Mouse (Mus musculus) kidney, embryonic 15.5 days (tissue): Measurements from ENCODE around the gene Cyp4v3. TPM values are rescaled to one million over a fixed set of nuclear protein-coding genes. Genes with fewer than 3 reads are reported as not detected.
A peak's percentile ranks its signal among the peaks of the same experiment; 100 is the strongest.

Experiments
- ATAC-seq: fragments of 200-750 bp; cut with Nextera tagmentation; replicated peaks from 2 replicates; pipeline ENCODE4 v1.8.0; 2017; ENCODE audit warnings: moderate TSS enrichment; ENCODE audit not compliant: low FRiP score
- H3K27ac ChIP-seq: fragments of 300-500 bp; sonication (generic); 2 replicates; pipeline ENCODE4 v1.5.1; 2015; ENCODE audit warnings: mild to moderate bottlenecking, inconsistent platforms
- H3K27me3 ChIP-seq: fragments of 300-500 bp; sonication (generic); 2 replicates; pipeline ENCODE4 v1.6.1; 2015; ENCODE audit warnings: inconsistent platforms
- H3K36me3 ChIP-seq: fragments of 300-500 bp; sonication (generic); 2 replicates; pipeline ENCODE4 v1.6.1; 2015; ENCODE audit warnings: inconsistent platforms
- H3K4me1 ChIP-seq: fragments of 300-500 bp; sonication (generic); 2 replicates; pipeline ENCODE4 v1.6.1; 2015; ENCODE audit warnings: inconsistent platforms
- H3K4me2 ChIP-seq: fragments of 300-500 bp; sonication (generic); 2 replicates; pipeline ENCODE4 v1.6.1; 2015; ENCODE audit warnings: moderate library complexity, mild to moderate bottlenecking, inconsistent platforms
- H3K4me3 ChIP-seq: fragments of 300-500 bp; sonication (generic); replicated peaks from 2 replicates; pipeline ENCODE4 v1.5.1; 2015; ENCODE audit warnings: mild to moderate bottlenecking, inconsistent platforms
- H3K9ac ChIP-seq: fragments of 300-500 bp; sonication (generic); 2 replicates; pipeline ENCODE4 v1.6.1; 2015; ENCODE audit warnings: mild to moderate bottlenecking, inconsistent platforms
- H3K9me3 ChIP-seq: fragments of 300-500 bp; sonication (generic); replicated peaks from 2 replicates; pipeline ENCODE4 v1.6.1; 2016; ENCODE audit warnings: inconsistent platforms
- WGBS: fragments of 180-500 bp; shearing (Covaris S2); methylation state at CpG from one replicate; pipeline ENCODE4 v1.1.7; 2015; ENCODE audit warnings: mixed read lengths; 5-methylcytosine and 5-hydroxymethylcytosine counted together
- polyA plus RNA-seq: library from polyadenylated mRNA; unstranded; fragments of >200 nt; fragmentation: Nextera tagmentation; extraction: Ambion mirVana; gene quantifications from 2 replicates; pipeline ENCODE4 v1.2.1, GENCODE M21; 2015

Cyp4v3 gene
- polyA plus RNA-seq, 1 experiment from 2014 or later: 1.6 TPM

DNA sequence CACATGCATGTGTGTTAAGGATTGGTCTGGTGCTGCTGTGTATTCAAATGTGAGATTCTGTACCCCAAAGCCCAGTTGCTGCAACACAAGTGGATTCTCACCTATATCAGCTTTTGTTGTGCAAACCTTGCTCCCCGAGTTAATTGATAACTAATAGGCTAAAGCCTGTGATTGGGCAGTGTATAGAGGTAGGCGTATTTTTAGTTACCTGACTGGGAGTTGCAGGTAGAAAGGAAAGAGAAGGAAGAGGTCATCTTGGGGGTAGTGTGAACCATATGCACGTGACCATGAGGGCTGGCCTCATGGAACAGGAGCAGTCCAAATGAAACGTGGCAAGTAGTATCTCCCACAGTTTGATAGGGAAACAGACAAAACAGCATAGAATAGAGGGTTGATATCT, 68.1 kb downstream of the Cyp4v3 start:
- 84% methylated on average over 4 of the region's 4 CpGs for WGBS
- 0 out of 2 replicates have a peak, but pooled peaks have one; percentile 33 for ATAC-seq
- no peak overlapping the region for H3K9ac ChIP-seq
- H3K9me3 ChIP-seq: no peaks in the 10 kb centered on the region; the same call in 1 of the 2 replicates
- H3K4me3 ChIP-seq: no peak overlapping the region
- H3K36me3 ChIP-seq: no peaks in the 10 kb centered on the region
- no peaks in the 10 kb centered on the region for H3K4me1 ChIP-seq
- H3K27ac ChIP-seq: no peak overlapping the region
- H3K27me3 ChIP-seq: no peaks in the 10 kb centered on the region
- H3K4me2 ChIP-seq: no peak overlapping the region

DNA sequence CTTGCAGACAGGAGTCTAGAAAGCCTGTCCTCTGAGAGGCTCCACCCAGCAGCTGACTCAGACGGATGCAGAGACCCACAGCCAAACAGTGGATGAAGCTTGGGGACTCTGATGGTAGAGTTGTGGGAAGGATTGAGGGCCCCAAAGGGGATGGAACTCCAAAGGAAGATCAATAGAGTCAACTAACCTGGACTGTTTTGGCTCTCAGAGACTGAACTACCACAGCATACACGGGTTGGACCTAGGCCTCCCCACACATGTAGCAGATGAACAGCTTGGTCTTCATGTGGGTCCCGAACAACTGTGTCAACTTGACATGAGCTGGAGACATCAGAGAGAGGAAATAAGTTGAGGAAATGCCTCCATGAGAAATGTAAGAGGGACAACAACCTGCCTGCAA, 70.2 kb downstream of the Cyp4v3 start:
- Histone ChIP-seq H3K36me3 (no peaks in the 10 kb centered on the region), H3K9me3 (no peaks in the 10 kb centered on the region; the same call in 1 of the 2 replicates), H3K9ac (no peak overlapping the region), H3K4me3 (no peak overlapping the region), H3K4me2 (no peak overlapping the region), H3K27me3 (no peaks in the 10 kb centered on the region), H3K27ac (no peak overlapping the region), H3K4me1 (no peaks in the 10 kb centered on the region)
- 85% methylated on average over 3 of the region's 3 CpGs for WGBS
- no peak for ATAC-seq

DNA sequence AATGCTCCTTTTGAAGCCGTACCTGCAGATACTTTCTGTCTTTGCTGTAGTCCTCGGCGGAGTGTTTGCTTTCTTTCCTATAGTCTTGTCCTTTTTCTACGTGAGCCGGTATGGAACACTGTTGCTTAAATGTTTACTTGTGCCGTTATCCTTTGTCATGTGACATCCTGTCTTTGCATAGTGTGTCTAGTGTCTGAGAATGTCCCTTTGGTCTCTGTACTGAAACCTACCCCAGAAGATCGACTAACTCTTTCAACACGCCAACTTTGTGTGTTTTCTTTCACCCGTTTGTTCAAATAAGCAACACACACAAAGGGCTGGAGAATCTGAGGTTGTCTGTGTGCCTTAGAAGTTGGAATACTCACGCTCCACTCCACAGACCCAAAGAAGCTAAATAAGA, 71.1 kb downstream of the Cyp4v3 start, which contains the start of gene F11:
F11 (minus strand) TSS at position 112 of the 400 bp plus-strand sequence.
- H3K4me3 ChIP-seq: no peak within 1 kb of the TSS
- no peak within 1 kb of the TSS for H3K4me2 ChIP-seq
- H3K4me1 ChIP-seq: no peaks in the 10 kb centered on the region
- 87% methylated on average over 10 of the region's 10 CpGs for WGBS
- no peaks in the 10 kb centered on the region for H3K27me3 ChIP-seq
- H3K36me3 ChIP-seq: no peaks in the 10 kb centered on the region
- H3K27ac ChIP-seq: no peak within 1 kb of the TSS
- H3K9me3 ChIP-seq: no peaks in the 10 kb centered on the region; the same call in 1 of the 2 replicates
- ATAC-seq: no peak
- H3K9ac ChIP-seq: no peak within 1 kb of the TSS

DNA sequence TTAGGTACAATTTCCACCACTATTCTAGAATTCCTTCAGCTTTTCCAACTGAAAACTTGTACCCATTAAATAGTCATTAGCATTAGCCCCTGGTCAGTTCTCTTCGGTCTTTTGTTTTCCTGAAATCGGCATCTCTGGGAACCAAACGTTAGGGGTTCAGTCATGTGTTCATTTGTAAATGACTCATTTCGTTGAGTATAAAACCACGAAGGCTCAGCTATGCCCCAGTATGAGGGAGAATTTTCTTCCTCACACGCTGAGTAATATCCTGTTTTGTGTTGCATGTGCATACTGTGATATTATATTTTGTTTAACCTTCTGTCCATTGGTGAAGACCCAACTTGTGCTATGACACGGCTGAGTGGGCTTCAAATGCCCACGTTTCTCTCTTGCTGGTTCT, 74.6 kb downstream of the Cyp4v3 start:
- H3K9me3 ChIP-seq: no peaks in the 10 kb centered on the region
- H3K4me2 ChIP-seq: no peak overlapping the region
- WGBS: 68% methylated on average over 8 of the region's 8 CpGs
- H3K27ac ChIP-seq: no peak overlapping the region
- H3K4me1 ChIP-seq: no peaks in the 10 kb centered on the region
- H3K9ac ChIP-seq: no peak overlapping the region
- H3K27me3 ChIP-seq: no peaks in the 10 kb centered on the region
- no peak overlapping the region for H3K4me3 ChIP-seq
- H3K36me3 ChIP-seq: no peaks in the 10 kb centered on the region
- ATAC-seq: no peak

DNA sequence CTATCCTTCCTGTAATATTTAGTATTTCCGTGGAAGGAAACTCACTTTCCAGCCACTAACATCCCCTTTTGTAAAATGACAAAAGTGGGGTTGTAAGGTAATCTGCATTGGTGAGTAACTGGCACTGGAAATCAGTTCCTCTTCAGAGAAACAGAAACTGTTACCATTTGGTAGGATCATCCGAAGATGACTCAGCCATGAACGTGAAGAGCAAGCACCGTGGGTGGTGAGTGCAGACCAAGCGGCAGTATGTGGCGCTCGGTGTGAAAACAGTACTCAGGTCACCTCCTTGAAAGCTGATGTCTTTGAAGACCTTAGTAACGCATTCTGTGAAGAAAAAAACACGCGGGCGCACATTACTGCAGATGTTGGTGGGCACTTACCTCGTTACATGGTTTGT, 78.0 kb downstream of the Cyp4v3 start:
- H3K4me3 ChIP-seq: no peak overlapping the region
- no peaks in the 10 kb centered on the region for H3K9me3 ChIP-seq
- no peak for ATAC-seq
- H3K4me1 ChIP-seq: no peaks in the 10 kb centered on the region
- no peak overlapping the region for H3K9ac ChIP-seq
- no peak overlapping the region for H3K27ac ChIP-seq
- WGBS: 58% methylated on average over 12 of the region's 12 CpGs
- no peaks in the 10 kb centered on the region for H3K36me3 ChIP-seq
- no peaks in the 10 kb centered on the region for H3K27me3 ChIP-seq
- H3K4me2 ChIP-seq: no peak overlapping the region

Other genes with a start within 250 kb of the Cyp4v3 start
- gene F11, start 71.2 kb downstream of the Cyp4v3 start, polyA plus RNA-seq: 0.13 and 0.21 TPM in 2 replicates
- 0.05 and 0.10 TPM in 2 replicates for gene Klkb1, start 38.4 kb downstream of the Cyp4v3 start, polyA plus RNA-seq
- 0.32 and 0.42 TPM in 2 replicates for gene Gm45753, start 24.8 kb downstream of the Cyp4v3 start, polyA plus RNA-seq
- gene Fam149a, start 49.1 kb upstream of the Cyp4v3 start, polyA plus RNA-seq: 47.0 and 48.4 TPM in 2 replicates
- 3.2 and 4.1 TPM in 2 replicates for gene Tlr3, start 77.9 kb upstream of the Cyp4v3 start, polyA plus RNA-seq
- 42.9 and 43.2 TPM in 2 replicates for gene Sorbs2, start 174.6 kb upstream of the Cyp4v3 start, polyA plus RNA-seq